Mouse (Mus musculus) B cell, adult 67 days (primary cell): ENCODE data around the gene Gpr75. TPM values are rescaled to one million over a fixed set of nuclear protein-coding genes. Genes with fewer than 3 reads are reported as not detected.

Source experiments
- total RNA-seq, 2 experiments: library from RNA; stranded (reverse); gene quantifications; 4 replicates each; pipeline ENCODE4 v1.2.4; 2023

Gpr75 gene
- under 1 TPM in 1 of 2 experiments, not detected in 1; 0.56 TPM for total RNA-seq

DNA sequence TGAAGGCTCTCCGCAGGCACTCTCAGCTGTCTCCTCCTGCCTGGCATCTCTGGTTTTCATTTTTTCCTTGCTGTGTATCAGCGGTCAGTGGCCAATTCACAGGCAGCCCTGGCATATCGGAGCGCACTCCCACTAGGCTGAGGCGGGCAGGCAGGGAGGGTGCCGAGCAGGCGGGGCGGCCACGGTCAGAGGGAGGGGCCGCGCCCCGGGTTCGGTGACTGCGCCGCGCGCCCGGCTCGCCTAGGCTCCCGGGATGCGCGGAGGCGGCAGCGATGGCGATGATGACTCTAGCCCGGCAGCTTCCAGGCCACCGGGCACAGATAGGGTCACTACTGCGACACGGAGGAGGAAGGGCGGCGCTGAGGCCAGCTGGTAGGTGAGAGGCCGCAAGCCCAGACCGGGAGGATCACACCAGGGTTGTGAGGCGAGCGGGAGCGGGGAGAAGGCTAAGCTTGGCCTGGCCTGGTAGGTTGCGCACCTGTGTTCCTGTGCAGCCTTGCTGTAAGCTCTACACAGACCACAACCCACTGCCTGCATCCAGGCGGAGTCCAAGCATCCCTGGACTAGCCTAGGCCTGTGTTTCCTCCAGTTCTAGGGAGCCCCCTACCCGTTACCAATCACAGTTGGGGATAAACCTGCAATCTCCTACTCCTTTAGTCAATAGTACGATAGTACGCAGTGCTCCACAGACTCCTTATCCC, at the start of gene Gpr75, which contains the start of gene Asb3:
TSS of gene Gpr75 (plus strand) at position 188 of the 701 bp plus-strand sequence.
TSS of gene Asb3 (plus strand) at position 246 of the 701 bp plus-strand sequence.

Other genes starting within 250 kb of the Gpr75 start
- gene Acyp2, start 235.8 kb upstream of the Gpr75 start, total RNA-seq: 1 to 10 TPM; 1.4 to 2.2 TPM
- 10 to 100 TPM; 71.8 to 73.2 TPM for gene Psme4, start 113.6 kb upstream of the Gpr75 start, total RNA-seq
- 10 to 100 TPM; 20.1 to 20.5 TPM for gene Asb3, start 58 bp downstream of the Gpr75 start, total RNA-seq
- 10 to 100 TPM; 29.7 to 32.0 TPM for gene Erlec1, start 69.0 kb downstream of the Gpr75 start, total RNA-seq
- gene Chac2, start 101.0 kb downstream of the Gpr75 start, total RNA-seq: 1 to 10 TPM; 2.6 to 2.8 TPM